Mouse (Mus musculus) neural tube, embryonic 13.5 days (tissue): ENCODE results near the gene AK157302. TPM values are rescaled to one million over a fixed set of nuclear protein-coding genes. Genes with fewer than 3 reads are reported as not detected.

ENCODE experiments used
- microRNA counts: library from miRNA; unstranded; fragments of <30 nt; microRNA quantifications from one replicate; lab custom pipeline; 2016
- microRNA-seq: library from miRNA; unstranded; fragments of <30 nt; microRNA quantifications from one replicate; pipeline ENCODE4, GENCODE M21; 2016
- polyA plus RNA-seq: library from polyadenylated mRNA; unstranded; fragments of >200 nt; fragmentation: Nextera tagmentation; extraction: Ambion mirVana; gene quantifications from 2 replicates; pipeline ENCODE4 v1.2.1, GENCODE M21; 2015

Gene AK157302
- polyA plus RNA-seq, 1 experiment from 2014 or later, result 0.71 TPM

MicroRNAs within 50 kb of the gene (microRNA counts, 519-probe panel; counts per million panel counts)
- 3,875 counts per million, percentile 61 among the panel's probes with 10 or more counts for microRNA mmu-miR-1896 (lab: Ali Mortazavi, UCI)

Small RNA genes lying within 50 kb of the gene (microRNA-seq; reads per million reads assigned to microRNA genes)
- gene Mir1896, result not detected

Other genes starting within 250 kb of the AK157302 start
- not detected in 2 replicates for gene Gpx5, start 202.5 kb upstream of the AK157302 start, polyA plus RNA-seq
- not detected in 2 replicates for gene Gpx6, start 183.1 kb upstream of the AK157302 start, polyA plus RNA-seq
- gene Olfr1367, start 148.3 kb upstream of the AK157302 start, polyA plus RNA-seq, result not detected in 2 replicates
- 13.8 and 14.4 TPM in 2 replicates for gene Zscan12, start 132.4 kb upstream of the AK157302 start, polyA plus RNA-seq
- gene Zkscan3, start 92.5 kb upstream of the AK157302 start, polyA plus RNA-seq, result 72.1 and 84.0 TPM in 2 replicates
- 3.4 and 3.9 TPM in 2 replicates for gene Pgbd1, start 54.2 kb upstream of the AK157302 start, polyA plus RNA-seq
- gene Zscan26, start 41.5 kb upstream of the AK157302 start, polyA plus RNA-seq, result 23.5 and 27.9 TPM in 2 replicates
- 3.2 and 3.9 TPM in 2 replicates for gene Nkapl, start 26.7 kb upstream of the AK157302 start, polyA plus RNA-seq
- gene Zkscan4, start 16.3 kb upstream of the AK157302 start, polyA plus RNA-seq, result 8.9 and 9.0 TPM in 2 replicates
- not detected in 2 replicates for gene Gm10065, start 15.8 kb upstream of the AK157302 start, polyA plus RNA-seq
- gene Gm11273, start 6.2 kb downstream of the AK157302 start, polyA plus RNA-seq, result 9.0 and 17.5 TPM in 2 replicates
- 5.2 and 5.6 TPM in 2 replicates for gene Zkscan8, start 35.9 kb downstream of the AK157302 start, polyA plus RNA-seq
- gene Olfr1366, start 47.6 kb downstream of the AK157302 start, polyA plus RNA-seq, result 0.13 and 0.32 TPM in 2 replicates
- not detected in 2 replicates for gene Olfr1535, start 64.7 kb downstream of the AK157302 start, polyA plus RNA-seq
- not detected in 2 replicates for gene Olfr1364, start 86.5 kb downstream of the AK157302 start, polyA plus RNA-seq
- gene Olfr1362, start 118.8 kb downstream of the AK157302 start, polyA plus RNA-seq, result not detected in 2 replicates
- gene Olfr11, start 147.3 kb downstream of the AK157302 start, polyA plus RNA-seq, result 0.07 TPM in 1 of 2 replicates, not detected in the other
- gene Olfr1361, start 168.2 kb downstream of the AK157302 start, polyA plus RNA-seq, result not detected in 2 replicates
- gene Olfr1360, start 182.2 kb downstream of the AK157302 start, polyA plus RNA-seq, result not detected in 2 replicates
- gene Olfr1359, start 202.9 kb downstream of the AK157302 start, polyA plus RNA-seq, result not detected in 2 replicates
- 1.4 and 1.5 TPM in 2 replicates for gene Hist1h2bl, start 220.9 kb downstream of the AK157302 start, polyA plus RNA-seq
- gene Hist1h2ai, start 221.2 kb downstream of the AK157302 start, polyA plus RNA-seq, result 5.9 TPM in 1 of 2 replicates, not detected in the other
- 2.7 and 3.3 TPM in 2 replicates for gene Hist1h3h, start 222.4 kb downstream of the AK157302 start, polyA plus RNA-seq
- 1.2 and 1.4 TPM in 2 replicates for gene Hist1h2bm, start 226.8 kb downstream of the AK157302 start, polyA plus RNA-seq
- 1.0 and 1.7 TPM in 2 replicates for gene Hist1h4j, start 239.8 kb downstream of the AK157302 start, polyA plus RNA-seq